Mouse (Mus musculus) T-cell, adult 2 months (primary cell): ENCODE results near the gene Gabrb1.
A peak's percentile ranks its signal among the peaks of the same experiment; 100 is the strongest.

ENCODE experiments used
- DNase-seq: peaks from one replicate; pipeline ENCODE4 v3.0.0; 2022; ENCODE audit warnings: low spot score

Gabrb1 gene

DNA sequence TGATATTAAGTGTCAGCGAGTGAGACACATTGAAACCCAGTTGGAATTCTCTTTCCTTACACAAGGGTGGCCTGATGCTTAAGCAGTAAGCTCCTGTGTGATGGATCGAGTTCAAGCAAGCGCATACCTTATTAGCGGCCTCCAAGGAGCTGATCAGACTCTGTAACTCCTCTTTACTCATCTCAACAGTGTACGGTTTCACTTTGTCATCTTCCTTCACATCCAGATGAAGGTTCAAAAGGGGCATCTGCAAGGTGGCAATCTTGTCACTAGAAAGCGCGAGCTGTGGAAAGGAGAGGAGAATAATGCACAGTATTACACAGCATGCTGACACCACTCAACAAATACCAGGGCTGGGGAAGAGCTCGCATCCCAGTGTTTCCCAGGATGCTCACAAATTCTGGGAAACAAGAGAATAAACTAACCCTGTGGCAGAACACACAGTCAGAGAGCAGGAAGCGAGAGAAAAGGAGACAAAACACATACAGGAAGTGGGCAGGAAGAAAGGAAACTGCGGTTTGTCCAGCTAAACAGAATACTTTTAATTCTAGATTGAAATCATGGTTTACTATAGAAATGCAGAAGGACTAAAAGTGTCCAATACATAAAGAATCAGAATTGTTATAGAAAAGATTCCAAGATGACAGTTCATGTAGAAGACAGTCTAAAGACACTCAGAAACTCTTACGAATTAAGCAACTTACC, 503.0 kb downstream of the Gabrb1 start:
- DNase-seq = peak; percentile 63

DNA sequence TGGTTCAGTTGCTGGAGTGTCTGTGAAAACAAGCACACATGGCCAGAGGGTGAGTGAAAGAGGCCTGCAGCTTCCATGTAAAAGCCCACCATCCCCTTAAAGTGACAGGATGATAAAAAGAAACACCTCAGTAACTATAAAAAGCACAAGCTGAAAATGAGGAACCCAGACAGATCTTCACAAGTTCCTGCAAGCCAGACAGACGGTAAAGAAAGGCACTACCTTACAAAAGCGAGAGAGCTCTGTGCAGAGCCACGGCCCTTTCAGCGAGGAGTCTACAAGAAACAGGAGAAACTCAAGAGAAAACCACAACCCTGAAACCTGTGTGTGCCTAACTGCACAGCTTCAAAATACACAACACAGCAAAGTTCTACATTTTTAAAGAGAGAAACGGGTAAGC, 504.9 kb downstream of the Gabrb1 start:
- DNase-seq = peak; percentile 34

DNA sequence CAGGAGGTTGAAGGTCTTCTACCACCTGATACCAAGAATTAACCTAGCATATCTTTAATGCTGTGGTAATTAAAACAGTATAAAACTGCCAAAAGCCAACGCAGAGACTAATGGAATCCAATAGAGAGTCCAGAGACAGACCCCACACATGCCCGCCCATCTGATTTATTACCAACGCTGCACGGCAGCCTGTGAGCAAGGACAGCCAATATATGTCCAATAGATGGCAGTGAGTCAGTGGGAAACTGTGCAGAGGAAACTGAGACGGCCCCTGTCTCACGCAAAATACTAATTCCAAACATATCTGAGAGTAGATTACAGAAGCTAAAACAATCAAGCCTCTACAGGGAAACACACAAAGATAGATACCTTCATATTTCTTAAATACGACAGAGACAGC, 506.5 kb downstream of the Gabrb1 start:
- DNase-seq = no peak

DNA sequence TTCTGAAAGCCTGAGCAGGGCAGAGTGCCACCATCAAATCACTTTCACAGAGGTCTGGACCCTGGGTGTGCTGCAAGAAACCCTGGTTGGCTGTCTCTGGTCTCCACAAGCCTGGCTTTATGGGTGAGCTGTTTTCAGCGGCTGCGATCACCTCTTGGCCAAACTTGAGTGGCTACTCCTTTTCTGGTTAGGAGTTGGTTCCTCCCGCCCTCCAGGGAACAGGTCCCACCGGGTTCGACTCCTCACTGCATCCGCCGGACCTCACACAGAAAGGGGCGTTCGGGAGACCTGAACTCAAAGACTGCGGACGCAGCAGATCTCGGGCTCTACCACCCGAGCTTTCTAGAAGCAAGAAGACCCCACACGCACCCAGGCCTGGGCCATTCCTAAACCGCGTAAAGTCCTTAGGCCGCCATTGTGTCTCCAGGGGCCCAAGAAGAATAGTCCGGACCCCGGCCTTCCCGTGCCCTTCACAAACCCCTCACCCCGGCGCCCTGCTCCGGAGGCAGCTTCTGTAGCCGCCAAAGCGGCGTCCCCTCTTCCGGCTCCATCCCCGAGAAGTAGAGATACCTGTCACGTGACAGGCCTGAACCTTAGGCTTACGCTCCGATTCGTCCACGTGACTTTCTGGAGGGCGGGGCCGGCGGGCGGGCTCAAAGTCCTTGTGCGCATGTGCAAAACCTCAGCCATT, 509.8 kb downstream of the Gabrb1 start, which contains the start of gene Commd8:
TSS of gene Commd8 (minus strand) at position 596 of the 691 bp plus-strand sequence.
- DNase-seq = peak; percentile 90

DNA sequence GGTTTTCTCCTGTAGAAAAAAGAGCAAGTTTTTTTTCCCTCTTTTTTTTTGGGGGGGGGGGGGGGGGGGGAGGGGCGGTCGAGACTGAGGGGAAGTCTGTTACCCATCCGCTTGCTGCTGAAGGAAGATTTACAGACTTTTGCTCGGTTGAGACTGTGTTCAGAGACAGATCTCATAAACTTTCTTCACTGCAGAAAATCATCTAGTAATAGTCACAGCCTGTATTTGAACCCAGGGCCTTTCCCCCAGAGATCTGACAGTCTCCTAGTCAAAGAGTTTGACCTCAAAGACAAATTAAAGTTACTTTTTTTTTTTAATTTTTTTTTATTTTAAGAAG, 510.3 kb downstream of the Gabrb1 start:
- DNase-seq = no peak

DNA sequence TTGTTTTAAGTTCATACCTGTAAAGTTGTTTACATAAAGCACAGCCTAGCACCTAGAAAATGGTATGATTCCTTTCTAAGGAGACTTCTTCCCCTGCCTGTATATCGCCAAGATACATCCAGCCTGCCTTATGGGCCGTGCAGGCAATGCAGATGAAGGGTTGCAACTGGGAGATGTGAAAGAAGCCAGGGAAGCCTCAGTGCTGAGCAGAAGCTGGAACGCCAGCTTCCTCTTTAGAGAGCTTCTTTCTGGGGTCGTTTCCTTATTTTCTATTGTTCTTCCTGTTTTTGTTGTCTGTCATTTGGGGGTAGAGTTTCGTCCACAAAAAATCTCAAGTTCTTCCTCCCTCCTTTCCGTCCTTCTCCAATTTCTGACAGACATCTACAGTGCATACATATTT, 512.2 kb downstream of the Gabrb1 start:
- no peak for DNase-seq

DNA sequence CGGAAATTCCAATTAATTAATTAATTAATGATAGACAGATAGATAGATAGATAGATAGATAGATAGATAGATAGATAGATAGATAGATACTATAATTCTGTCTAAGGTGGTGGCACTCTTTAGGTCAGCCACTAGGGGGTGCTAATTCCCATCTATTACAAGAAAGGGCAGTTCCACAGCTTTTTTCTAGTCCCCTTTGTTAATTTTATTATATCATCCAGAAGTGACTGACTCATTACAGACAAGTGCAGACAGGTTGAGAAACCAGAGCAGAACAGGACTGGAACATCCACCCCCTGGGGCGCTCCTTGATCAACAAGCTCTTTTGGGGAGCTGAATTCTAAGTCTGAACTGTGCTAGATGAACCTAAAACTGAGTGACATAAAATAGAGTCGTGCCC, 514.8 kb downstream of the Gabrb1 start:
- DNase-seq = peak; percentile 54

DNA sequence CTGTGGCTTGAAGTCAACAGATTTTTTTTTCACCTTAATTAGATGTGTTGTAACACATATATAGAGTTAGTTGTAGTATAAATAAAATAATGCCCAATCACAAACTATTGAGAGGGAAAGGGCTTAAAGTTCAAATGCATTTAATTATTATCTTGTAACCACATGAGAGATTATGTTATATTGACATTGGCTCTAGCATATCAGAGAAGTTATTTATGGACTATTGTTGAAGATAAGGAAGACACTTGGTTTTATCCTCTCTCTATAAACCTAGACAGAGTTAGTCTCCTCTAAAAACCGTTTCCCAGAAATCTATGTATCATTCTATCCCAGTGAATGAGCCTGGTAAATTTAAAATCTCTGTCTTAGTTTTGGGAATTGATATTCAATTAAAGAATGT, 515.6 kb downstream of the Gabrb1 start:
- DNase-seq = no peak

DNA sequence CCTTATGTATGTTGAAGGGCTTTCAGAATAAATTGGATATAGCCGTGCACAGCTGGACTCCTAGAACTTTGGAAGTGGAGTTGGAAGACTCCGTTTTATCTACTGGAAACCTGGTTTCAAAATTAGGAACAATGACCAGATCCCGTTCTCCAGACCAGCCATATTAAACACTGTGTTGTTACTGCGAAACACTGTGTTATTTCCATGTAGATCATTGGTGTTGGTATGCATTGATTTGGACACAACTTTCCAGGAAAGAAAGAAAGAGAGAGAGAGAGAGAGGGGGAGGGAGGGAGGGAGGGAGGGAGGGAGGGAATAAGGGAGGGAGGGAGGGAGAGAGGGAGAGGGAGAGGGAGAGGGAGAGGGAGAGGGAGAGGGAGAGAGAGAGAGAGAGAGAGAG, 517.1 kb downstream of the Gabrb1 start:
- no peak for DNase-seq

DNA sequence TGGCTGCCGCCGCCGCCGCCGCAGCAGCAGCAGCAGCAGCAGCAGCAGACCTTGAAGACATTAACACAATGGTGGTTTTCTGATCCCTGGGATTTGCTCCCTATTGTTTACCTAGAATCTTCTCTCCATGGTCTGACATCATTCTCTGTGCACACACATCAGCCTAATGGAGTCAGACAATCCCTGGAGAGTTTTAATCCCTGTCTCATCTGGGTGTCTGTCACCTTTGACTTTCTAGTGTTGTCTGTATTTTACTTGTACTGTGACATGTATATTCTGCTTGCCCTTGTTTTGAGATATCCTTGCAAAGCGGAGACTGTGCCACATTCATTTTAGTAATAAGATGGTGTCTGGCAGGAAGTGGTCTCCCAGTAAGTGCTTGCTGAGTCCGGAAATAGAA, 517.6 kb downstream of the Gabrb1 start:
- DNase-seq = no peak

DNA sequence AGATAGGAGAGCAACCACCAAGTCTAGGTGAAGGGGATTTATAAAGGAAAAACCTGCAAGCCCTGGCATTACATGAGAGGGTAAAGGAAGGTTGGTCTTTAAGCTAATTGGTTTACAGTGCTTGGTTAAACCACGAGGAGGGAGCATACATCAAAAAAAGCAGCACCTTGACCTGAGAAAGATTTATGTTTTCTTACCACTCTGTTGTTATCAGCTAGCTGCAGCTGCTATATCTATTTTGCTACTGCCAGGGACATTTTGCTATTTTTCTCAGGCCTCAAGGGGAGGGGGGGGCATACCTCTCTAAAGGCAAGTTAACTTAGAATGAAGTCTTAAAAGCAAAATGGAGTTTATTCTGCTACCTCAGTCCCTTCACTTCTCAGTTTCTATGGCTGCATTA, 523.3 kb downstream of the Gabrb1 start:
- no peak for DNase-seq

DNA sequence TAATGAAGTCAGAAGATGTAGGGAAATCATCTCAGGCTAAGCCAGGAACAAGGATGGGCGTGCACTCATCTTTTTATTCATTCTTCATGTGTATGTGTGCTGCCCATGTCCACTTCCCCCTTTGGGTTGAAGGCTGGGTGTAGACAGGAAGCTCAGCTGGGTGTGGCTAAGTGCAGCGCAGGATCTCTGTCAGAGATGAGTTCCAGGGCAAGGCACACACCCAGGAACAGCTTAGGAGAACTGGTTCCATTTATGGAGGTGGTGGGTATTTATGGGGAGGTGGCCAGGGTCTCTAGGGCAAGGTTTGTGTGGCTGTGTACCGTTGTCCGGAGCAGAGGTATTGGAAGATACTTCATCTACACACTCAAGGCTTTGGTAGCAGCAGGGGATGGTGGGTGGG, 524.9 kb downstream of the Gabrb1 start:
- DNase-seq = peak; percentile 52

DNA sequence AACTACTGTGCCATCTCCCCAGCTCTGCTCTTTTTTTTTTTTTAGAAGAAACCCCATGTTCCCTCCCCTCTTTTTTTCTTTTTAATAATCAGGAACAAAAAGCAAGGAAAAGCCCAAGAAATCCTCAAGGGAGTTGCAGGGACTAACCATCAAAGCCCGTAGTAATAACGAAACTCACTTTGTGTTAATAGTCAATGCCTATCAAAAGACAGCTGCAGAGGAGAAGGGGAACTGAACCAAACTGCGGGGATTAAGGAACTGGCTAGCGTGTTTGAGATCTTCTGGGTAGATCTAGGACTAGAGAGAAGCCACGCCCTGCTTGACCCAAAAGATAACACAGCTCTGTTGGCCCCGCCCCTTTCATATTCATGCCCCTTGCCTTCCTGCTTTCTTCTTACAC, 526.0 kb downstream of the Gabrb1 start:
- no peak for DNase-seq

DNA sequence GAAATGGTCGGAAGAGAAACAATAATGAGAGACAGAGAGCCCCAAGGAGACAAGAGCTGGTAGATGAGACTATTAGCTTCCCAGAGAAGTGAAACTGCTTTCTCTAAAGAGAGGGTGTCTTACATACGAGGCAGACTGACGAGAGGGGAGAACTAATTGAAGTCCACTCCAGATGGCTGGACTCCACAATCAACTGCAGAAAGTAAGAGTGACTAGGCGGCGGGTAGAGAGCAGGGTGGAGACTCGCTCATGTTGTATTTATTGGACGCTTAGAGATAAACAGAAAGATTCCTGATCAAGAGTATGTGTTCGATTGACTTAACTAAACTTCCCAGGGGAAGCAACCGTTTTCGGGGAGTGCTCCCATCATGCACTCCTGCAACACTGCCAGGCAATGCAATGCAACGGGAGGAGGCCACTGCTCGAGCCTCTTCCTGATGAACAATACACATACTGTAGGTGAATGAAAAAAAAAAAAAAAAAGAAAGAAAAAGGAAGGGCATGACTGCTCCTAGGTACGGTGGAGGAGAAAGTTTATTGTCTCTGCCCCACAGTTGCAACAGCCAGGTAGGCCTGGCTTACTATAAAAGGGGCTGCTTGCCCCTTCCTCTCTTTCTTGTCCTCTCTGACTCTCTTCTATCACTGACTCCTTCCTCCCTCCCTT, 526.7 kb downstream of the Gabrb1 start:
- DNase-seq = no peak

DNA sequence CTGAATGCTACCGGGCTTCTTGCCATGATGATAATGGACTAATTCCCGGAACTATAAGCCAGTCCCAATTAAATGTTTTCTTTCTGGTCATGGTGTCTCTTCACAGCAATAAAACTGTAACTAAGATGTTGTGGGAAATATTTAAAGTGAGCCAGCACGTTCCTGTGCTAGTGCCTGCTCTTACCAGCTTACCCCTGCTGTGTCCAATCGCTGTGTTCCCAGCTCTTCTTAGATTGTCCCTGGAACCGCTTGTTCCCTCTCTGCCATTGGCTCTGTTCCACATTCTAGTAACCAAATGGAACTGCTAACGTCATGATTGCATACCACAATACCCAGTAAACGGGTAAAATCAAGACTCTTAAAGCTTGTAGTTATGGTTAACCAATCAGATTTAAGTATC, 533.2 kb downstream of the Gabrb1 start:
- DNase-seq = no peak

DNA sequence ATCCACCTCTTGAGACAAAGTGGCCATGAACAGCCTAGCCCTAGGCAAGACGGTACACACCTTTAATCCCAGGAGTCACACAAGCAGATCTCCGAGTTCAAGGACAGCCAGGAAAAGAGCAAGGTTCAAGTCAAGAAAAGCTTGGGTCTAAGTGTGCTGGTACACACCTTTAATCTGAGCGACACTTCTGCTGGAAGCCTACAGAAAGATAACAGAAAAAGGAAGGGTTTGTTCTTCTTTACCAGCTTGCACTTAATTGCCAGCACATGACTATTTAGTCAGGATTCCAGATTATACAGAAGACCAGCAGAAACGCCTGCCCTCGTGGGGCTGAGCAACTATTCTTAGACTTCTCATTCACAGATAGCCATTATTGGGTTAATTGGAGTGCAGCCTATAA, 534.0 kb downstream of the Gabrb1 start:
- DNase-seq = no peak

DNA sequence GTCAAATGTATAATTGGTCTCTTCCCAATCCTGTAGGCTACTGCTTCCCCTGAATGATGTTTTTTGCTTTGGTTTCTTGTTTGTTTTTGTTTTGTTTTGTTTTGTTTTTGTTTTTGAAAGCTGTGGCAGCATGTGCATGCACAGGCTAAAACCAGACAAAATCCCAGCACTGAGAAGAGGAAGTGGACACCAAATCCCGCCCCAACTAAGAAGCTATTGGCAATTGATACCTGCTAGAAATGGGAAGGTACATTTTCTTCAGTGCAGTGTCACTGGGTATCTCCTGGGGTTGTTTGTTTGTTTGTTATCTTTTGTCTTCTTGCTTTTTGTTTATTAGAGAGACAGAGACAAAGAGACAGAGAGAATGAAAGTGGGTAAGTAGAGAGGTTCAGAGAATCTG, 537.5 kb downstream of the Gabrb1 start:
- no peak for DNase-seq
